Mouse (Mus musculus): ENCODE data around the gene Egln2. TPM values are rescaled to one million over a fixed set of nuclear protein-coding genes. Genes with fewer than 3 reads are reported as not detected.

Gene Egln2
- 56.5 and 57.4 TPM in 2 replicates for polyA plus RNA-seq (2016; fragmentation: Nextera tagmentation; extraction: Ambion mirVana)

DNA sequence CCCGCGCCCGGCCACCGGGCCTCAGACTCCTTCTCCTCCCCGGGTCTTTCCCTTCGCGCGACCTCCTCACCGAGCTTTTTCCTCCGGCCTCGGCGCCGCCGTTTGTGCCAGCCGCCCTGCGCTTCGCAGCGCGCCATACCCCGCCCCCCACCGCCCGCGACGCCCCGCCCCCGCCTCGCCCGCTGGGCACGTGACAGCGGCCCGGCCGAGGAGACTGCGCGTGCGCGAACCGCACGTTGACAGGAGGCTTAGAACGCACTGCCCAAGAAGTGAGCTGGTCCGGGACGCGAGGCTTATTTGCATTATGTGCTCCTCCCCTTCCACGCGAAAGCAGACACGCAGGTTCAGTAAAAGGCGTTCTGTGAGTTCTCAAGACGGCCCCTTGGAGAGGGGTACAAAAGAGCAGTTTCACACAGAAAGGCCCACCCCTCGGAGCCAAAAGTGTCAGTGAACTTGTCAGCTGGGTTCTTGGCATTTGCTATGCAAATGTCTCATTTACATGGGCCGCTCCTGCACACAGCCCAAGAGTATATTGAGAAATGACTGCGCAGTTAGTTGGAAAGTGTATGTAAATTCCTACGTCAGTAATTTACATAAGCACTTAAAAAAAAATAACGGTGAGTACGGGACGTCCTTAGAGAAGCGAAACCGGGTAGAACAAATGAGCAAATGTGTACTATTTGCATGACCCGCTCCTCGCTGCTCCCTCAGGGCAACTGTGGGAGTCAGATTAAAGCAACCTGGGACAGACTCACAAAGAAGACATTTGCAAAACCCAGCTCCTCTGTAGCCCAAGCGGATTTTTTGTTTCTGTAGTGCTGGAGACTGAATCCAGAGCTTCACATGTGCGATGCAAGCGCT, at the start of gene Egln2:
TSS of gene Egln2 (minus strand) at position 189 of the 861 bp plus-strand sequence.
- ATAC-seq (ENCODE audit: insufficient number of reproducible peaks, low FRiP score) = peak; percentile 91

DNA sequence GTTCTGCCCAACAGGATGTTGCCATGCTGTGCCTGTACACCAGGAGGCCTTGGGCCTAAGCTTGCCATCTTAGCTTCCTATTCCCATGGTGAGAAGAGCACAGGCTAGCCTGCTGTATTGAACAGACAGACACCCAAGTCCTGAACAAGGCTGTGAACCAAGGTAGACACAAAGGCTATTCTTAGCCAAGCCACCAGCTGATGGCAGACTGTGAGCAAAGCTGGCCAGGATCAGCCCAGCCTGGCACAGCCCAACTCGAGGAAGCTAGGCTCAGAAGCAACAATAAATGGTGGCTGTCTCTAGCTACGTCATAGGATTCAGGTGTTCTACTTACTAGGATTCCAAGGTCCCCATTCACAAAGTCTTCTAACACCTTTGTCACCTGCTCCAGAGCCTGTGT, 46.0 kb upstream of the Egln2 start:
- H3K4me3 ChIP-seq = no peak overlapping the region
- no peaks in the 10 kb centered on the region for H3K9me3 ChIP-seq (replicated peaks)
- no peaks in the 10 kb centered on the region for H3K4me1 ChIP-seq (replicated peaks)
- H3K27ac ChIP-seq (ENCODE audit: poor library complexity, severe bottlenecking) = no peak overlapping the region
- ATAC-seq (ENCODE audit: insufficient number of reproducible peaks, low FRiP score) = no peak
- no peaks in the 10 kb centered on the region for H3K27me3 ChIP-seq (replicated peaks)
- peaks cover 72% of the 10 kb centered on the region for H3K36me3 ChIP-seq
- no peak overlapping the region for H3K9ac ChIP-seq
- WGBS = 75% methylated on average over 2 of the region's 2 CpGs
- H3K4me2 ChIP-seq = no peak overlapping the region

More for the DNA sequence above, at the start of gene Egln2:
- Histone ChIP-seq H3K27ac (ENCODE audit: poor library complexity, severe bottlenecking) (peak within 1 kb of the TSS; percentile 99), H3K36me3 (peaks cover 49% of the 10 kb centered on the region), H3K27me3 (replicated peaks) (no peaks in the 10 kb centered on the region), H3K4me3 (peak within 1 kb of the TSS; percentile 87), H3K4me1 (replicated peaks) (peaks cover 47% of the 10 kb centered on the region), H3K4me2 (peak within 1 kb of the TSS; percentile 84), H3K9me3 (replicated peaks) (no peaks in the 10 kb centered on the region), H3K9ac (peak within 1 kb of the TSS; percentile 90)
- 1% methylated on average over 47 of the region's 61 CpGs for WGBS

DNA sequence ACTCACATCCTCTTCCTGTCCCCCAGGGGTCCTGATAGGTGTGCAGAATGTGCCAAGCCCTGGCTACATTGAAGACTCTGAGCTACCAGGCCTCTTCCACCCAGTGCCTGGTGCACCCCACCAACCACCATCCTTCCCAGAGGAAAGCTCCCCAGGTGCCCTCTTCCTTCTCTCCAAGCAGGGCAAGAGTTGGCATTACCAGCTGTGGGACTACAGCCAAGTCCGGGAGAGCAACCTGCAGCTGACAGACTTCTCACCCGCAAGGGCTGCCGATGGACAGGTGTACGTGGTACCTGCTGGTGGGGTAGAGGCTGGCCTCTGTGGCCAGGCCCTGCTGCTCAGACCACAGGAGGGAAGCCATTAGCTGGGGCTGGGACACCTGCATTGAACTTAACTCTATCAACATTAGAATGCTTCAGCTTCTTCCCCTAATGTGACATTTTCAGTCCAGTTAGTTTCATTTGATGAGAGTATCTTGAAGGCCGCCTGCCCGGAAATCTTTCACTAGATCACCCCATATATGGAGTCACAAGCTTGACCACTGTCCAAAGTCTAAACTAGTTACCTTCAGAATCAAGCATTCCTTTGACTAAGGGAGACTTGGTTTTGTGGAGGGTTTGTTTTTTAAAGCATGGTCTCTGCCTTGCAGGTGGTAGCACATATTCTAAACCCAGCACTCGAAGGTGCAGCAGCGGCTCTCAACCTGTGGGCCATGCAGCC, 37.3 kb upstream of the Egln2 start:
- no peak overlapping the region for H3K27ac ChIP-seq (ENCODE audit: poor library complexity, severe bottlenecking)
- no peaks in the 10 kb centered on the region for H3K9me3 ChIP-seq (replicated peaks)
- H3K36me3 ChIP-seq = peaks cover 63% of the 10 kb centered on the region
- H3K4me1 ChIP-seq (replicated peaks) = no peaks in the 10 kb centered on the region
- H3K4me3 ChIP-seq = no peak overlapping the region
- no peak overlapping the region for H3K4me2 ChIP-seq
- ATAC-seq (ENCODE audit: insufficient number of reproducible peaks, low FRiP score) = no peak
- WGBS = 90% methylated on average over 8 of the region's 8 CpGs
- H3K27me3 ChIP-seq (replicated peaks) = no peaks in the 10 kb centered on the region
- H3K9ac ChIP-seq = no peak overlapping the region

DNA sequence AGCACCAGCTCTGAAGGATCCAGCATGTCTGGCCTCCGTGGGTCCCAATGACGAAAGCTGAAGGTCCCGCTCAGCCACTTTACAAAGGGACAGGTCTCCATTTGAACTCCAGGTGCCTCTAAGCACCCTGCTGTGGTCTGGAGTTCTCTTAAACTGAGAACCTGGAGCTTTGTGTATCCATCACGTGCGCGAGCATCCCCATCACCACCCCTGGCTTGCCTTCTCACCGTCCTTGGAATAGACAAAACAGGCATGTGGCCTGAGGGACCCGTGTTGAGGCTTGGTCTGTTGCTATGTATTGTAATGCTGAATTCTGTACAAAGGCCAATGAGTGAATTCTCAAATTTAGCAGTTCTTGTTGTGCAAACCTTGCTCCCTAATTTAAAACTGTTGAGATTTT, 32.2 kb upstream of the Egln2 start:
- Histone ChIP-seq H3K4me1 (replicated peaks) (peaks cover 12% of the 10 kb centered on the region), H3K27ac (ENCODE audit: poor library complexity, severe bottlenecking) (no peak overlapping the region), H3K4me2 (no peak overlapping the region), H3K9me3 (replicated peaks) (no peaks in the 10 kb centered on the region), H3K9ac (no peak overlapping the region), H3K4me3 (no peak overlapping the region), H3K27me3 (replicated peaks) (no peaks in the 10 kb centered on the region), H3K36me3 (peaks cover 57% of the 10 kb centered on the region)
- WGBS = 86% methylated on average over 8 of the region's 8 CpGs
- ATAC-seq (ENCODE audit: insufficient number of reproducible peaks, low FRiP score) = no peak

DNA sequence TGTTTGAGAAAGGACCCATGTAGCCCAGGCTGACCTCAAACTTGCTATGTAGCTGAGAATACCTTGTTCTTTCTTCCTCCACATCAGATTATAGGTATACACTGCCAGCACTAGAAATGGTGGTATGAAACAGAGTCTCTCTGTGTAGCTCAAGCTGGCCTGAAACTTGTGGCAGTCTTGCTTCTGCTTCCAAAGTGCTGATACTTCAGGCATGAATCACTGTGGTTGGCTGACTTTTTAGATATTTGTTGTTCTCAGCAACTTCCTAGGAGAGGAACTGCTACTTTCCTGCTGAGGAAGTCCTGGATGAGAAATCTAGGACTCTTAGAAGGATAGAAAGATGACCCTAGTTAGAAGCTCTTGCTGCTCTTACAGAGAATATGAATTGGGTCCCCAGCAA, 31.8 kb upstream of the Egln2 start:
- Histone ChIP-seq H3K9me3 (replicated peaks) (no peaks in the 10 kb centered on the region), H3K36me3 (peaks cover 57% of the 10 kb centered on the region), H3K4me1 (replicated peaks) (peaks cover 16% of the 10 kb centered on the region), H3K4me2 (no peak overlapping the region), H3K27me3 (replicated peaks) (no peaks in the 10 kb centered on the region), H3K9ac (no peak overlapping the region), H3K27ac (ENCODE audit: poor library complexity, severe bottlenecking) (no peak overlapping the region), H3K4me3 (no peak overlapping the region)
- no peak for ATAC-seq (ENCODE audit: insufficient number of reproducible peaks, low FRiP score)

DNA sequence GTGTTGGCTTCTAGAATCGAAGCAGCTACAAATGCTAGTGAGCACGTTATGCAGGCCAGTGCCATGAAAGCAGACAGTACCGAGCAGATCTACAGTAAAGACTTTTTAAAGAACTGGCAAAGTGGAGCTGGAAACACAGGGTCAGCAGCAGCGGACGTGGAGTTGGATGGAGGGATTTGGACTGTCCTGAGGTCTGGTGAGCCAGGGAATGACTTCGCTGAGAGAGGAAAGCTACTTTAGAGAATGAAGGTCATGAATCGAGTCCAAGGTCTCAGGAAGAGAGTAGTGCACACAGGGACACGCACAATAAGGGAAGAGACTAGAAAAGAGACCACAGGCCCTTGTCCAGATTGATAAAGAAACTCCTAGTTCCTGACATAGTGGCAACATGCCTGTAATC, 31.0 kb upstream of the Egln2 start:
- Histone ChIP-seq H3K4me1 (replicated peaks) (peaks cover 16% of the 10 kb centered on the region), H3K27me3 (replicated peaks) (no peaks in the 10 kb centered on the region), H3K9me3 (replicated peaks) (no peaks in the 10 kb centered on the region), H3K9ac (0 out of 2 replicates have a peak overlapping the region, but pooled peaks have one; percentile 20), H3K4me2 (no peak overlapping the region), H3K36me3 (peaks cover 57% of the 10 kb centered on the region), H3K4me3 (no peak overlapping the region), H3K27ac (ENCODE audit: poor library complexity, severe bottlenecking) (no peak overlapping the region)
- ATAC-seq (ENCODE audit: insufficient number of reproducible peaks, low FRiP score) = no peak
- WGBS = 89% methylated on average over 8 of the region's 8 CpGs

DNA sequence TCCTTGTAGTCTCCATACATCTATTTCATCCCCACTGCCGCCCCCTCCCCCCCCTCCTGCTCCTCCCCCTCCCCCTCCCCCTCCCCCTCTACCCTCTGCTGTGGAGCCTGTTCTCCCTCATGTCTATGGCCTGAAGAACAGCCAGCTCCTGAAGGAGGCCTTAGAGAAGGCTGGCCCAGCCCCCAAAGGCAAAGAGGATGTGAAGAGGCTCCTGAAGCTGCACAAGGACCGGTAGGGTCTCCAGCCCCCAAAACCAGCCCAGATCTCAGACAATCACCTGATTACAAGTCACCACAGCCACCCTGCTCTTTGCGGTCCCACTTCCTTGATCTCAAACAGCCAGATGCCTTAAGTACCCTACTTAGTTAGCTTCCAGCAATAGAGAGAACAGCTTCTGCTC, 30.5 kb upstream of the Egln2 start:
- 86% methylated on average over 3 of the region's 3 CpGs for WGBS
- Histone ChIP-seq H3K27me3 (replicated peaks) (no peaks in the 10 kb centered on the region), H3K9me3 (replicated peaks) (no peaks in the 10 kb centered on the region), H3K4me3 (no peak overlapping the region), H3K4me2 (peak overlapping the region; percentile 81; the same call in 1 of the 2 replicates), H3K9ac (no peak overlapping the region), H3K36me3 (peaks cover 57% of the 10 kb centered on the region), H3K27ac (ENCODE audit: poor library complexity, severe bottlenecking) (no peak overlapping the region), H3K4me1 (replicated peaks) (peaks cover 16% of the 10 kb centered on the region)
- no peak for ATAC-seq (ENCODE audit: insufficient number of reproducible peaks, low FRiP score)

DNA sequence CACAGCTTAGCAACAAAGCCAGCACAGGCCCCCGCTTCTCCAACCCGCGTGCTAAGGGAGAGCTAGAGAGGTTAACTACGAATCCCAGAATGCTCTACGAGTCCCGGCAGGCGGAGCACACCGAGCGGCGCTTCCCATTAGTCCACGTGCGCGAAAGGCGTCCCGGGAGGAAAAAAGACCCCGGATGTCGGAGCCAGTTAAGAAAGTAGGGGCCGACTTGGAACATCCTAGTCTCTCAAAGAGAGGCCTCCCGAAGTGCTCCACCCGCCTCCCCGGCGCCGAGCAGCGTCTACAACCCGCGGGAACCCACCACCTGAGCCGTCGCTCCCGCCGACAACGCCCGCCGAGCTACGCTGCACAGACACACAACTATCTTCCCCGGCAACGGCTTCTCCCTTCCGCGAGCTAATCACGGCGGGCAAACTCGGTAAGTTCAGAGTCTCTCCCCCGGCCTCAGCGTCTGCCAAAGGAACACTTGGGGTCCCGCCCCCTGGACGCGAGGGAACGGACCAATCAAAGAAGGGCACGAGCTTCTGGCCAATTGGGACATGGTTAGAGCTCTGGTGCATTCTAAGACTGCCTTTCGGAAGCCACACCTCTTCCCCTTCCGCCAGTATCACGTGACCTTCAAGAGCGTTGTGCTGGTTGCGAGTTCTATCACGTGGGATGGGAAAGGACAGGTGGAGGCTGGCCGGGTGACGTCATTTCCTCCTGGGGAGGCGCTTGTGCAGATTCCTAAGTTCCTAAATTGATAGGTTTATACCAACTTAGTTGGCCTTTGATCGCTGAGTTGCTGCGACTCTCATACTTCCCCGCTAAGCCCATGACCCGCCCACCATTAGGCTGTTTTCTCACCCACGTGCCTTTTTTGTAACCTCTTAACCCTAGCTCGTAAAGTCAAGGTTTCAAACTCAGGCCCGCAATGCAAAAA, 29.3 kb upstream of the Egln2 start, which contains the start of the genes BC024978 and Snrpa:
TSS of gene BC024978 (plus strand) at position 101 of the 931 bp plus-strand sequence.
TSS of gene Snrpa (minus strand) at position 591 of the 931 bp plus-strand sequence.
- peak within 1 kb of the TSS; percentile 81 for H3K4me2 ChIP-seq
- H3K9ac ChIP-seq = peak within 1 kb of the TSS; percentile 90
- WGBS = 1% methylated on average over 64 of the region's 64 CpGs
- H3K27ac ChIP-seq (ENCODE audit: poor library complexity, severe bottlenecking) = peak within 1 kb of the TSS; percentile 98
- peak; percentile 99 for ATAC-seq (ENCODE audit: insufficient number of reproducible peaks, low FRiP score)
- no peaks in the 10 kb centered on the region for H3K9me3 ChIP-seq (replicated peaks)
- H3K36me3 ChIP-seq = peaks cover 58% of the 10 kb centered on the region
- H3K4me3 ChIP-seq = peak within 1 kb of the TSS; percentile 76
- peaks cover 16% of the 10 kb centered on the region for H3K4me1 ChIP-seq (replicated peaks)
- no peaks in the 10 kb centered on the region for H3K27me3 ChIP-seq (replicated peaks)

DNA sequence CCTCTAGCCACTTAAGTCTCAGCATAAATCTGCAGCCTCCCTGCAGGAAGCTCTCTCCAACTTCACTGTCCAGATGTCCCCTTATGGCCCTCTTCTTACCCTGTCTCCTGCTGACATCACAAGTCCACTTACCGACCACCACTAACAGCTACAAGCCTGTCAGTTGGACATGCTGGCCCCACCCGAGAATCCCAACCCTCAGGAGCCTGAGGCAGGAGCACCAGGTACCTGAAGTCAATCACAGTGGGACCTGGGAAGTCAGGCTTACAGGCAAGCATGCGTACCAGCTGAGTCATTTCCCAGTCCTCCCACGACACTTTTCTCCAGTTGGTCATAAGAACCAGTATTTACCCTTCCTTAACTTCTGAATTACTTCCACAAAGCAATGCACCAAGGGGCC, 27.1 kb upstream of the Egln2 start:
- no peak for ATAC-seq (ENCODE audit: insufficient number of reproducible peaks, low FRiP score)
- Histone ChIP-seq H3K36me3 (peaks cover 69% of the 10 kb centered on the region), H3K27ac (ENCODE audit: poor library complexity, severe bottlenecking) (no peak overlapping the region), H3K4me2 (no peak overlapping the region), H3K9ac (no peak overlapping the region), H3K4me1 (replicated peaks) (peaks cover 16% of the 10 kb centered on the region), H3K4me3 (no peak overlapping the region), H3K9me3 (replicated peaks) (no peaks in the 10 kb centered on the region), H3K27me3 (replicated peaks) (no peaks in the 10 kb centered on the region)
- WGBS = 78% methylated on average over 4 of the region's 4 CpGs

DNA sequence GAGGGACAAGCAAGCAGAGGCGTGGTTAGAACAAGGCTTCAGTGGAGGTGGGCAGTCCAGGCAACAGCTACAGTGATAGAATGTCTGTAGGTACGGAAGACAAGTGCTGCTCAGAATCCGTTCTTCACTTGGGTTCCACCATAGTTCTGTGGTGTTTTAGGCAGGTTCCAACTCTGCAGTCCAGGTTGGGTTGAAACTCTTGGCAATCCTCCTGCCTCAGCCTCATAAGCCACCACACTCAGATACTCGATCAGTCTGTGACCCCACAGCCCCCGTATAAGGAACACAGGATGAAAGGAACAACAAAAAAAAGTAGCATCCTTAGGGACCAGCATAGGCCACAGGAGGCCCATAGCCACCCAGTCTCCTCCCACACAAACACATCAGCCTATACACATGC, 25.8 kb upstream of the Egln2 start:
- 92% methylated on average over 5 of the region's 5 CpGs for WGBS
- no peak overlapping the region for H3K27ac ChIP-seq (ENCODE audit: poor library complexity, severe bottlenecking)
- no peak overlapping the region for H3K9ac ChIP-seq

More for the DNA sequence above, 25.8 kb upstream of the Egln2 start:
- no peaks in the 10 kb centered on the region for H3K9me3 ChIP-seq (replicated peaks)
- peaks cover 70% of the 10 kb centered on the region for H3K36me3 ChIP-seq
- peaks cover 16% of the 10 kb centered on the region for H3K4me1 ChIP-seq (replicated peaks)
- no peak overlapping the region for H3K4me3 ChIP-seq
- no peak overlapping the region for H3K4me2 ChIP-seq
- no peak for ATAC-seq (ENCODE audit: insufficient number of reproducible peaks, low FRiP score)
- no peaks in the 10 kb centered on the region for H3K27me3 ChIP-seq (replicated peaks)
